Mouse (Mus musculus) liver, embryonic 11.5 days (tissue): ENCODE data around the gene Dcst1. TPM values are rescaled to one million over a fixed set of nuclear protein-coding genes. Genes with fewer than 3 reads are reported as not detected.

Experiments used
- ATAC-seq: fragments of 200-750 bp; cut with Nextera tagmentation; replicated peaks from 2 replicates; pipeline ENCODE4 v1.8.0; 2017; ENCODE audit warnings: moderate number of reproducible peaks, mild to moderate bottlenecking, moderate TSS enrichment, moderate library complexity; ENCODE audit not compliant: low FRiP score
- DNase-seq: peaks from one replicate; pipeline ENCODE4 v3.0.0-alpha.2; 2017; ENCODE audit warnings: low spot score
- H3K27ac ChIP-seq: fragments of 300-500 bp; sonication (generic); 2 replicates; pipeline ENCODE4 v1.5.1; 2014; ENCODE audit warnings: mild to moderate bottlenecking, low read depth, low read length, control low read depth
- H3K27me3 ChIP-seq: fragments of 300-500 bp; sonication (generic); replicated peaks from 2 replicates; pipeline ENCODE4 v1.6.1; 2014; ENCODE audit warnings: low read length, mixed read lengths; ENCODE audit not compliant: control insufficient read depth, insufficient read depth
- H3K36me3 ChIP-seq: fragments of 300-500 bp; sonication (generic); 2 replicates; pipeline ENCODE4 v1.6.1; 2014; ENCODE audit warnings: mild to moderate bottlenecking, low read length, moderate library complexity, mixed read lengths; ENCODE audit not compliant: control insufficient read depth, insufficient read depth
- H3K4me1 ChIP-seq: fragments of 300-500 bp; sonication (generic); replicated peaks from 2 replicates; pipeline ENCODE4 v1.6.1; 2014; ENCODE audit warnings: low read length, mixed read lengths; ENCODE audit not compliant: control insufficient read depth, insufficient read depth
- H3K4me2 ChIP-seq: fragments of 300-500 bp; sonication (generic); 2 replicates; pipeline ENCODE4 v1.6.1; 2014; ENCODE audit warnings: mild to moderate bottlenecking, control low read depth, moderate library complexity
- H3K4me3 ChIP-seq: fragments of 300-500 bp; sonication (generic); 2 replicates; pipeline ENCODE4 v1.5.1; 2014; ENCODE audit warnings: low read depth, low read length, control low read depth
- H3K9ac ChIP-seq: fragments of 300-500 bp; sonication (generic); 2 replicates; pipeline ENCODE4 v1.6.1; 2014; ENCODE audit warnings: low read depth, low read length, control low read depth
- H3K9me3 ChIP-seq: fragments of 300-500 bp; sonication (generic); 2 replicates; pipeline ENCODE4 v1.6.1; 2016; ENCODE audit warnings: low read length, inconsistent platforms, mixed read lengths; ENCODE audit not compliant: control insufficient read depth
- whole genome bisulfite sequencing: fragments of 180-500 bp; shearing (Covaris S2); extraction: QIAGEN DNeasy Blood & Tissue Kit; methylation state at CpG from one replicate; pipeline ENCODE4 v1.1.7; 2014; 5-methylcytosine and 5-hydroxymethylcytosine counted together
- polyA plus RNA-seq: library from polyadenylated mRNA; unstranded; fragments of >200 nt; fragmentation: Nextera tagmentation; extraction: Ambion mirVana; gene quantifications from 2 replicates; pipeline ENCODE4 v1.2.1, GENCODE M21; 2014

Dcst1 gene
- polyA plus RNA-seq, 1 experiment from 2014 or later: not detected

- DNase-seq (peak; percentile 70), ATAC-seq (0 out of 2 replicates have a peak, but pooled peaks have one; percentile 18)
- Histone ChIP-seq H3K4me3 (peak overlapping the region; percentile 64), H3K27me3 (no peaks in the 10 kb centered on the region; the same call in 1 of the 2 replicates), H3K27ac (no peak overlapping the region), H3K9me3 (no peaks in the 10 kb centered on the region), H3K9ac (peak overlapping the region; percentile 66), H3K36me3 (no peaks in the 10 kb centered on the region), H3K4me1 (peaks cover 29% of the 10 kb centered on the region), H3K4me2 (peak overlapping the region; percentile 99)
- WGBS: under 1% methylated on average over 41 of the region's 44 CpGs
These were observed 31.0 kb upstream of the Dcst1 start for GRCm38 (mm10) chr3:89395806-89396653.

- no peaks in the 10 kb centered on the region for H3K9me3 ChIP-seq
- H3K4me3 ChIP-seq: peak overlapping the region; percentile 64
- ATAC-seq (no peak), DNase-seq (no peak)
- WGBS: 1% methylated on average over 10 of the region's 10 CpGs
- H3K9ac ChIP-seq: peak overlapping the region; percentile 70
- no peaks in the 10 kb centered on the region for H3K36me3 ChIP-seq
- H3K4me1 ChIP-seq: peaks cover 35% of the 10 kb centered on the region
- H3K4me2 ChIP-seq: peak overlapping the region; percentile 99
- peak overlapping the region; percentile 2; the same call in 1 of the 2 replicates for H3K27ac ChIP-seq
- H3K27me3 ChIP-seq: no peaks in the 10 kb centered on the region; the same call in 1 of the 2 replicates
These were observed 30.4 kb upstream of the Dcst1 start for GRCm38 (mm10) chr3:89395419-89395805.

- under 1% methylated on average over 12 of the region's 12 CpGs for WGBS
- Histone ChIP-seq H3K27me3 (no peaks in the 10 kb centered on the region; the same call in 1 of the 2 replicates), H3K9me3 (no peaks in the 10 kb centered on the region), H3K4me2 (peak overlapping the region; percentile 99), H3K4me1 (peaks cover 35% of the 10 kb centered on the region), H3K27ac (peak overlapping the region; percentile 88), H3K36me3 (no peaks in the 10 kb centered on the region), H3K4me3 (peak overlapping the region; percentile 64), H3K9ac (peak overlapping the region; percentile 70)
- ATAC-seq (peak; percentile 24; the same call in 1 of the 2 replicates), DNase-seq (peak; percentile 80)
These were observed 29.8 kb upstream of the Dcst1 start for GRCm38 (mm10) chr3:89394894-89395256.

GRCm38 (mm10) chr3:89394006-89394893 lies 29.2 kb upstream of the Dcst1 start, which contains the start of gene Zbtb7b:
Gene Zbtb7b (minus strand): TSS chr3:89394776.
- Histone ChIP-seq H3K4me2 (peak within 1 kb of the TSS; percentile 99), H3K4me3 (peak within 1 kb of the TSS; percentile 64), H3K36me3 (no peaks in the 10 kb centered on the region), H3K27ac (peak within 1 kb of the TSS; percentile 88), H3K4me1 (peaks cover 38% of the 10 kb centered on the region), H3K27me3 (no peaks in the 10 kb centered on the region; the same call in 1 of the 2 replicates), H3K9ac (peak within 1 kb of the TSS; percentile 70), H3K9me3 (no peaks in the 10 kb centered on the region)
- peak; percentile 81 for DNase-seq
- under 1% methylated on average over 38 of the region's 42 CpGs for WGBS
- ATAC-seq: peak; percentile 66

GRCm38 (mm10) chr3:89393605-89394004 lies 28.6 kb upstream of the Dcst1 start:
- H3K36me3 ChIP-seq: no peaks in the 10 kb centered on the region
- WGBS: under 1% methylated on average over 15 of the region's 15 CpGs
- peak; percentile 96 for DNase-seq
- H3K4me3 ChIP-seq: peak overlapping the region; percentile 64
- no peaks in the 10 kb centered on the region for H3K9me3 ChIP-seq
- ATAC-seq: peak; percentile 92
- peak overlapping the region; percentile 70 for H3K9ac ChIP-seq
- peaks cover 38% of the 10 kb centered on the region for H3K4me1 ChIP-seq
- H3K4me2 ChIP-seq: peak overlapping the region; percentile 99
- peak overlapping the region; percentile 88 for H3K27ac ChIP-seq
- no peaks in the 10 kb centered on the region; the same call in 1 of the 2 replicates for H3K27me3 ChIP-seq

GRCm38 (mm10) chr3:89392871-89393311 lies 27.8 kb upstream of the Dcst1 start:
- H3K4me3 ChIP-seq: peak overlapping the region; percentile 64
- WGBS: under 1% methylated on average over 23 of the region's 24 CpGs
- peaks cover 45% of the 10 kb centered on the region for H3K4me1 ChIP-seq
- H3K36me3 ChIP-seq: no peaks in the 10 kb centered on the region
- H3K27me3 ChIP-seq: no peaks in the 10 kb centered on the region; the same call in 1 of the 2 replicates
- H3K4me2 ChIP-seq: peak overlapping the region; percentile 99
- peak overlapping the region; percentile 43; the same call in 1 of the 2 replicates for H3K27ac ChIP-seq
- DNase-seq (peak; percentile 59), ATAC-seq (no peak)
- H3K9ac ChIP-seq: peak overlapping the region; percentile 61
- H3K9me3 ChIP-seq: no peaks in the 10 kb centered on the region

GRCm38 (mm10) chr3:89391663-89392511 lies 26.8 kb upstream of the Dcst1 start:
- Histone ChIP-seq H3K36me3 (no peaks in the 10 kb centered on the region), H3K9me3 (no peaks in the 10 kb centered on the region), H3K4me3 (peak overlapping the region; percentile 64), H3K27ac (peak overlapping the region; percentile 43), H3K4me1 (peaks cover 53% of the 10 kb centered on the region), H3K4me2 (peak overlapping the region; percentile 99), H3K9ac (peak overlapping the region; percentile 61), H3K27me3 (no peaks in the 10 kb centered on the region; the same call in 1 of the 2 replicates)
- DNase-seq (peak; percentile 66), ATAC-seq (no peak)
- 1% methylated on average over 51 of the region's 56 CpGs for WGBS
